Mouse (Mus musculus): ENCODE data around the gene Qser1.

GRCm38 (mm10) chr2:104711585-104712485, 104.7 kb downstream of the Qser1 start, which contains the start of gene Tcp11l1:
- TF ChIP-seq POLR2A (IDR thresholded peaks at IDR 0.05; ENCODE audit: control insufficient read depth, extremely low read depth, insufficient read depth, low read length, poor library complexity) (no peak), CTCF (IDR thresholded peaks at IDR 0.05; ENCODE audit: borderline replicate concordance, control insufficient read depth, extremely low read depth, insufficient read depth, low read length, poor library complexity) (no peak)
